Mouse (Mus musculus) forebrain, postnatal 0 days (tissue): Measurements from ENCODE around the gene Pkhd1. TPM values are rescaled to one million over a fixed set of nuclear protein-coding genes. Genes with fewer than 3 reads are reported as not detected.
"Not testable (repeated sequence)": the region's sequence is repeated elsewhere in the genome, so short reads cannot be mapped to it uniquely, and the experiment has no call there.

Source experiments
- ATAC-seq: fragments of 200-750 bp; cut with Nextera tagmentation; 2 replicates; pipeline ENCODE4 v1.8.0; 2017; ENCODE audit warnings: mild to moderate bottlenecking, moderate library complexity
- DNase-seq: peaks from one replicate; pipeline ENCODE4 v3.0.0-alpha.2; 2015
- H3K27ac ChIP-seq: fragments of 300-500 bp; sonication (generic); 2 replicates; pipeline ENCODE4 v1.5.1; 2014; ENCODE audit warnings: low read depth, mild to moderate bottlenecking, antibody characterized with exemption, low read length, moderate library complexity, mixed read lengths
- H3K27me3 ChIP-seq: fragments of 300-500 bp; sonication (generic); 2 replicates; pipeline ENCODE4 v1.6.1; 2014; ENCODE audit warnings: mild to moderate bottlenecking, low read length, mixed read lengths; ENCODE audit not compliant: insufficient read depth
- H3K36me3 ChIP-seq: fragments of 300-500 bp; sonication (generic); 2 replicates; pipeline ENCODE4 v1.6.1; 2014; ENCODE audit warnings: mild to moderate bottlenecking, moderate library complexity; ENCODE audit not compliant: insufficient read depth
- H3K4me1 ChIP-seq: fragments of 300-500 bp; sonication (generic); 2 replicates; pipeline ENCODE4 v1.6.1; 2014; ENCODE audit warnings: antibody characterized with exemption; ENCODE audit not compliant: insufficient read depth
- H3K4me2 ChIP-seq: fragments of 300-500 bp; sonication (generic); 2 replicates; pipeline ENCODE4 v1.6.1; 2014; ENCODE audit warnings: low read depth, mild to moderate bottlenecking, moderate library complexity
- H3K4me3 ChIP-seq: fragments of 300-500 bp; sonication (generic); 2 replicates; pipeline ENCODE4 v1.5.1; 2014; ENCODE audit warnings: low read depth, low read length, mixed read lengths
- H3K9ac ChIP-seq: fragments of 300-500 bp; sonication (generic); 2 replicates; pipeline ENCODE4 v1.6.1; 2014; ENCODE audit warnings: mild to moderate bottlenecking
- H3K9me3 ChIP-seq: fragments of 300-500 bp; sonication (generic); 2 replicates; pipeline ENCODE4 v1.6.1; 2016; ENCODE audit warnings: low read length
- CTCF ChIP-seq: sonication (generic); IDR thresholded peaks from 2 replicates; pipeline ENCODE4 v1.5.1; 2016; ENCODE audit warnings: antibody characterized with exemption, control low read depth, low read depth
- WGBS: fragments of 180-500 bp; shearing (Covaris S2); extraction: QIAGEN DNeasy Blood & Tissue Kit; methylation state at CpG from one replicate; pipeline ENCODE4 v1.1.7; 2014; 5-methylcytosine and 5-hydroxymethylcytosine counted together
- polyA plus RNA-seq: library from polyadenylated mRNA; unstranded; fragments of >200 nt; fragmentation: Nextera tagmentation; extraction: Ambion mirVana; gene quantifications from 2 replicates; pipeline ENCODE4 v1.2.1, GENCODE M21; 2015
- total RNA-seq: library from RNA; depleted of rRNA; stranded (reverse); fragments of >200 nt; gene quantifications from 2 replicates; pipeline ENCODE4 v1.2.3, GENCODE M21; 2014

The Pkhd1 gene
- total and polyA plus RNA-seq, 2 experiments from 2014 or later, result 0.01 to 0.05 TPM

- 66% methylated on average over 11 of the region's 11 CpGs for WGBS
- H3K9me3 ChIP-seq, result no peaks in the 10 kb centered on the region
- no peak overlapping the region for H3K9ac ChIP-seq
- no peaks in the 10 kb centered on the region for H3K4me1 ChIP-seq
- no peak overlapping the region for H3K27ac ChIP-seq
- H3K4me3 ChIP-seq, result no peak overlapping the region
- no peaks in the 10 kb centered on the region for H3K27me3 ChIP-seq
- no peaks in the 10 kb centered on the region for H3K36me3 ChIP-seq
- DNase-seq, result no peak
- no peak overlapping the region for H3K4me2 ChIP-seq
- no peak; the same call in 1 of the 2 replicates for ATAC-seq
- no peak for TF ChIP-seq CTCF
Measured at GRCm38 (mm10) chr1:20470770-20471169, 147.1 kb downstream of the Pkhd1 start.

- TF ChIP-seq CTCF, result no peak
- Histone ChIP-seq H3K9ac (no peak overlapping the region), H3K36me3 (no peaks in the 10 kb centered on the region), H3K27ac (no peak overlapping the region), H3K4me2 (no peak overlapping the region), H3K4me1 (no peaks in the 10 kb centered on the region), H3K27me3 (no peaks in the 10 kb centered on the region), H3K4me3 (no peak overlapping the region), H3K9me3 (no peaks in the 10 kb centered on the region)
- WGBS, result 53% methylated on average over 6 of the region's 6 CpGs
- peak; percentile 94 for ATAC-seq
- peak; percentile 11 for DNase-seq
Measured at GRCm38 (mm10) chr1:20470317-20470716, 147.5 kb downstream of the Pkhd1 start.

- H3K4me2 ChIP-seq, result no peak overlapping the region
- DNase-seq (no peak), ATAC-seq (no peak)
- H3K27ac ChIP-seq, result no peak overlapping the region
- H3K36me3 ChIP-seq, result no peaks in the 10 kb centered on the region
- H3K9me3 ChIP-seq, result no peaks in the 10 kb centered on the region
- H3K4me1 ChIP-seq, result no peaks in the 10 kb centered on the region
- H3K9ac ChIP-seq, result no peak overlapping the region
- no peaks in the 10 kb centered on the region for H3K27me3 ChIP-seq
- no peak for TF ChIP-seq CTCF
- H3K4me3 ChIP-seq, result no peak overlapping the region
- 47% methylated on average over 4 of the region's 4 CpGs for WGBS
Measured at GRCm38 (mm10) chr1:20466481-20466880, 151.4 kb downstream of the Pkhd1 start.

DNA sequence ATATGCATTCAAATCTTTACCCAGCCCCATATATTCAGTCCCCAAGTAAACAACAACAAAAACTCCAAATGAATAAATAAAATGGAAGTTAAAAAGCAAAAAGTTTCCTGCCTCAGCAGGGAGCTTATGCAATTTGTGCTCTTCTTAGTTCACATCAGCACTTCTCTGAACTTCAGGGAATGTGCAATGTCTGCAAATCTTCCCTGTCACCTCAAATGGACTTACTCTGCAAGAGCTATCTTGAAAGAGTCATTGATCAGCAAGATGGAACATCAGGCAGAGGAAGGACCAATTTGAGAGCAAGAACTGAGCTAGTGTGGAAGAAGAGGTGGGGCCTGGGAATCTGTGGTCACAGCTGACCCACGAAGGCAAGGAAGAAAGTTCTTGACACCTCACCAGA is 163.2 kb downstream of the Pkhd1 start:
- no peak overlapping the region for H3K9ac ChIP-seq
- H3K4me3 ChIP-seq, result no peak overlapping the region
- no peaks in the 10 kb centered on the region for H3K9me3 ChIP-seq
- 85% methylated on average over 1 of the region's 1 CpGs for WGBS
- no peak for DNase-seq
- H3K4me2 ChIP-seq, result no peak overlapping the region
- no peak for ATAC-seq
- H3K4me1 ChIP-seq, result no peaks in the 10 kb centered on the region
- H3K36me3 ChIP-seq, result no peaks in the 10 kb centered on the region
- H3K27ac ChIP-seq, result no peak overlapping the region
- H3K27me3 ChIP-seq, result no peaks in the 10 kb centered on the region
- no peak for TF ChIP-seq CTCF

DNA sequence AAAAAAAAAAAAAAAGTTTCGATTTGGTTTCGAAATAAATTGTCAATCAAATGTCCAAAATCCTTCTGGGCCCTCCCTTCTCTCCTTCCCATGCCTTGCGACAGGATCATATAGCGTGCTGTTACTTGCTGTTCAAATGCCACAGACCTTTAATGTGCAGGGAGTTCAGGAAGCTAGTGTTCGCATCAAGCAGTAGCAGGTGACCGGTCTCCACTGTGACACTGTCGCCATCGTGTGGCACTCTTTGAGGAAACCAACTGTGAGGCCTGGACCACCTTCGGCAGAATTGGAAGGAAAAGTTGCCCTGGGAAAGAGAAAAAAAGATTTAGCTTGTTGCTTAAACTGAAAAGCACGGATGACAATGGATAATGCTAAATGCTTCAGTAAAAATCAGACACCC is 167.8 kb downstream of the Pkhd1 start:
- no peaks in the 10 kb centered on the region for H3K27me3 ChIP-seq
- no peak overlapping the region for H3K4me3 ChIP-seq
- peak; percentile 90 for ATAC-seq
- no peak overlapping the region for H3K4me2 ChIP-seq
- H3K9me3 ChIP-seq, result no peaks in the 10 kb centered on the region
- H3K36me3 ChIP-seq, result no peaks in the 10 kb centered on the region
- 20% methylated on average over 10 of the region's 10 CpGs for WGBS
- H3K27ac ChIP-seq, result no peak overlapping the region
- peak; percentile 74 for DNase-seq
- no peak overlapping the region for H3K9ac ChIP-seq
- TF ChIP-seq CTCF, result peak; percentile 88
- no peaks in the 10 kb centered on the region for H3K4me1 ChIP-seq

DNA sequence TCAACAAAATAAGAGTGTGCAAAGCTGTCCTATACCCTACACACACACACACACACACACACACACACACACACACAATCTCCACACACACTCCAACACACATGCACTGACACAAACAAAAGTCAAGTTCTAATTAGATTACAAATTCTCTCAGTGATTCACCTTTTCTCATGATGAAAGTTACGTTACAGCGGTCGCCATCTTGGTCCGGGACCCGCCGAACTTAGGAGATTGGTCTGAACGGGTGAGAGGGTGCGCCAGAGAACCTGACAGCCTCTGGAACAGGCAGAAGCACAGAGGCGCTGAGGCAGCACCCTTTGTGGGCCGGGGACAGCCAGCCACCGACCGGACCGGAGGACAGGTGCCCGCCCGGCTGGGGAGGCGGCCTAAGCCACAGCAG is 185.8 kb downstream of the Pkhd1 start:
- ATAC-seq, H3K4me2 ChIP-seq, H3K9me3 ChIP-seq, H3K4me3 ChIP-seq, H3K27ac ChIP-seq, DNase-seq, H3K27me3 ChIP-seq, H3K9ac ChIP-seq, H3K36me3 ChIP-seq, H3K4me1 ChIP-seq: not testable (repeated sequence)
- WGBS, result 93% methylated on average over 16 of the region's 16 CpGs

DNA sequence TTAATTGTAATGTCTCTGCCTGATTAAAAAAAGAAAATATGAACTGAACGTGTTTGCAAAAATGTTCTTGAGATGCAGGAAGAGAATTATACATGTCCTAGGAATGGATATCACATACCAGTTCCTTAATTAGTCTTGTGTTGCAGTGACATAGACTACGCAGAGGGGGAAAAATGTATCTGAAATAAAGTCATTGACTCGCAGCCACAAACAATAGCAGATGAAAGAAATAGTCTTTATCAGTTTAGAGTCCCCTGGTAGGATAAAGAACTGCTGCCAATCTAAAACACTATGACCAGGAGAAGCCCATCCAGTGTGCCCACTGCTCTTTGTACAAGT is 188.8 kb downstream of the Pkhd1 start:
- Histone ChIP-seq H3K9ac (peak overlapping the region; percentile 32; the same call in 1 of the 2 replicates), H3K4me2 (peak overlapping the region; percentile 43), H3K4me1 (0 out of 2 replicates have a peak, but pooled peaks cover 3% of the 10 kb centered on the region), H3K4me3 (no peak overlapping the region), H3K9me3 (no peaks in the 10 kb centered on the region), H3K27me3 (no peaks in the 10 kb centered on the region), H3K27ac (no peak overlapping the region), H3K36me3 (no peaks in the 10 kb centered on the region)
- DNase-seq (peak; percentile 6), ATAC-seq (peak; percentile 27; the same call in 1 of the 2 replicates)
- WGBS, result 50% methylated on average over 3 of the region's 3 CpGs
- TF ChIP-seq CTCF, result no peak
